Mouse (Mus musculus): Measurements from ENCODE around the gene Pipox. TPM values are rescaled to one million over a fixed set of nuclear protein-coding genes. Genes with fewer than 3 reads are reported as not detected.

The Pipox gene
- polyA plus RNA-seq, 1 experiment from 2014 or later = 0.91 TPM

- no peak overlapping the region for H3K4me2 ChIP-seq
- H3K9ac ChIP-seq = no peak overlapping the region
- no peak for ATAC-seq (ENCODE audit: insufficient number of reproducible peaks, low FRiP score, low TSS enrichment, low read depth)
- peaks cover 8% of the 10 kb centered on the region; the same call in 1 of the 2 replicates for H3K27me3 ChIP-seq
- WGBS = 62% methylated on average over 2 of the region's 2 CpGs
- H3K27ac ChIP-seq = no peak overlapping the region
- H3K4me1 ChIP-seq = peaks cover 27% of the 10 kb centered on the region
- H3K36me3 ChIP-seq = no peaks in the 10 kb centered on the region
- H3K4me3 ChIP-seq = no peak overlapping the region
- no peaks in the 10 kb centered on the region for H3K9me3 ChIP-seq
Observed at GRCm38 (mm10) chr11:77890648-77891258, 3.1 kb downstream of the Pipox start.

- Histone ChIP-seq H3K4me1 (peaks cover 37% of the 10 kb centered on the region), H3K27me3 (peaks cover 4% of the 10 kb centered on the region; the same call in 1 of the 2 replicates)
- WGBS = 15% methylated on average over 1 of the region's 2 CpGs
Observed at GRCm38 (mm10) chr11:77889484-77889883, 4.4 kb downstream of the Pipox start.

GRCm38 (mm10) chr11:77888846-77889245 is 5.0 kb downstream of the Pipox start:
- Histone ChIP-seq H3K27me3 (peaks cover 4% of the 10 kb centered on the region; the same call in 1 of the 2 replicates), H3K27ac (no peak overlapping the region), H3K9me3 (no peaks in the 10 kb centered on the region), H3K4me2 (no peak overlapping the region), H3K9ac (no peak overlapping the region), H3K4me3 (no peak overlapping the region), H3K4me1 (peaks cover 31% of the 10 kb centered on the region), H3K36me3 (no peaks in the 10 kb centered on the region)
- ATAC-seq (ENCODE audit: insufficient number of reproducible peaks, low FRiP score, low TSS enrichment, low read depth) = no peak
- WGBS = 87% methylated on average over 5 of the region's 5 CpGs

More at GRCm38 (mm10) chr11:77889484-77889883, 4.4 kb downstream of the Pipox start:
- Histone ChIP-seq H3K9me3 (no peaks in the 10 kb centered on the region), H3K9ac (no peak overlapping the region), H3K4me3 (no peak overlapping the region), H3K36me3 (no peaks in the 10 kb centered on the region), H3K27ac (no peak overlapping the region), H3K4me2 (no peak overlapping the region)
- no peak for ATAC-seq (ENCODE audit: insufficient number of reproducible peaks, low FRiP score, low TSS enrichment, low read depth)

GRCm38 (mm10) chr11:77887373-77887960 is 6.4 kb downstream of the Pipox start:
- WGBS = 30% methylated on average over 17 of the region's 17 CpGs
- Histone ChIP-seq H3K9me3 (no peaks in the 10 kb centered on the region), H3K4me1 (peaks cover 24% of the 10 kb centered on the region), H3K9ac (no peak overlapping the region), H3K27ac (no peak overlapping the region), H3K36me3 (no peaks in the 10 kb centered on the region), H3K27me3 (peaks cover 4% of the 10 kb centered on the region; the same call in 1 of the 2 replicates), H3K4me2 (no peak overlapping the region), H3K4me3 (no peak overlapping the region)
- peak; percentile 46; the same call in 1 of the 2 replicates for ATAC-seq (ENCODE audit: insufficient number of reproducible peaks, low FRiP score, low TSS enrichment, low read depth)

- H3K4me1 ChIP-seq = peaks cover 24% of the 10 kb centered on the region
- H3K9me3 ChIP-seq = no peaks in the 10 kb centered on the region
- no peaks in the 10 kb centered on the region for H3K36me3 ChIP-seq
- no peak for ATAC-seq (ENCODE audit: insufficient number of reproducible peaks, low FRiP score, low TSS enrichment, low read depth)
- H3K27ac ChIP-seq = no peak overlapping the region
- WGBS = 59% methylated on average over 8 of the region's 8 CpGs
- peaks cover 4% of the 10 kb centered on the region; the same call in 1 of the 2 replicates for H3K27me3 ChIP-seq
- H3K9ac ChIP-seq = no peak overlapping the region
- H3K4me3 ChIP-seq = no peak overlapping the region
- H3K4me2 ChIP-seq = no peak overlapping the region
Observed at GRCm38 (mm10) chr11:77885246-77885575, 8.7 kb downstream of the Pipox start.

GRCm38 (mm10) chr11:77884524-77885245 is 9.2 kb downstream of the Pipox start:
- Histone ChIP-seq H3K4me1 (peaks cover 24% of the 10 kb centered on the region), H3K9me3 (no peaks in the 10 kb centered on the region), H3K36me3 (no peaks in the 10 kb centered on the region), H3K27me3 (peaks cover 4% of the 10 kb centered on the region; the same call in 1 of the 2 replicates), H3K9ac (no peak overlapping the region), H3K4me3 (no peak overlapping the region), H3K4me2 (no peak overlapping the region), H3K27ac (no peak overlapping the region)
- ATAC-seq (ENCODE audit: insufficient number of reproducible peaks, low FRiP score, low TSS enrichment, low read depth) = no peak
- 45% methylated on average over 10 of the region's 10 CpGs for WGBS

- Histone ChIP-seq H3K4me1 (peaks cover 26% of the 10 kb centered on the region), H3K9me3 (no peaks in the 10 kb centered on the region), H3K4me2 (no peak overlapping the region), H3K36me3 (no peaks in the 10 kb centered on the region), H3K27ac (no peak overlapping the region), H3K27me3 (no peaks in the 10 kb centered on the region), H3K9ac (no peak overlapping the region), H3K4me3 (no peak overlapping the region)
- 52% methylated on average over 11 of the region's 11 CpGs for WGBS
- ATAC-seq (ENCODE audit: insufficient number of reproducible peaks, low FRiP score, low TSS enrichment, low read depth) = no peak
Observed at GRCm38 (mm10) chr11:77876760-77877148, 17.1 kb downstream of the Pipox start.

GRCm38 (mm10) chr11:77875847-77876759 is 17.8 kb downstream of the Pipox start:
- no peak overlapping the region for H3K4me3 ChIP-seq
- 59% methylated on average over 26 of the region's 26 CpGs for WGBS
- H3K9ac ChIP-seq = no peak overlapping the region
- peak overlapping the region; percentile 47; the same call in 1 of the 2 replicates for H3K27ac ChIP-seq
- H3K9me3 ChIP-seq = no peaks in the 10 kb centered on the region
- no peaks in the 10 kb centered on the region for H3K36me3 ChIP-seq
- H3K4me2 ChIP-seq = no peak overlapping the region
- ATAC-seq (ENCODE audit: insufficient number of reproducible peaks, low FRiP score, low TSS enrichment, low read depth) = no peak
- H3K27me3 ChIP-seq = no peaks in the 10 kb centered on the region
- H3K4me1 ChIP-seq = peaks cover 31% of the 10 kb centered on the region

GRCm38 (mm10) chr11:77875269-77875668 is 18.6 kb downstream of the Pipox start:
- Histone ChIP-seq H3K27ac (no peak overlapping the region), H3K36me3 (no peaks in the 10 kb centered on the region), H3K4me1 (peaks cover 31% of the 10 kb centered on the region), H3K4me3 (no peak overlapping the region), H3K27me3 (no peaks in the 10 kb centered on the region), H3K9ac (no peak overlapping the region), H3K4me2 (no peak overlapping the region), H3K9me3 (no peaks in the 10 kb centered on the region)
- no peak for ATAC-seq (ENCODE audit: insufficient number of reproducible peaks, low FRiP score, low TSS enrichment, low read depth)
- WGBS = 60% methylated on average over 5 of the region's 5 CpGs

GRCm38 (mm10) chr11:77874685-77875231 is 19.1 kb downstream of the Pipox start:
- 47% methylated on average over 6 of the region's 6 CpGs for WGBS
- Histone ChIP-seq H3K27ac (no peak overlapping the region), H3K9ac (no peak overlapping the region), H3K4me3 (no peak overlapping the region), H3K4me1 (peaks cover 31% of the 10 kb centered on the region), H3K4me2 (no peak overlapping the region), H3K9me3 (no peaks in the 10 kb centered on the region), H3K36me3 (no peaks in the 10 kb centered on the region), H3K27me3 (no peaks in the 10 kb centered on the region)
- no peak for ATAC-seq (ENCODE audit: insufficient number of reproducible peaks, low FRiP score, low TSS enrichment, low read depth)

- no peaks in the 10 kb centered on the region for H3K27me3 ChIP-seq
- ATAC-seq (ENCODE audit: insufficient number of reproducible peaks, low FRiP score, low TSS enrichment, low read depth) = no peak
- no peak overlapping the region for H3K27ac ChIP-seq
- H3K9ac ChIP-seq = no peak overlapping the region
- no peaks in the 10 kb centered on the region for H3K36me3 ChIP-seq
- H3K4me2 ChIP-seq = no peak overlapping the region
- H3K4me3 ChIP-seq = no peak overlapping the region
- H3K4me1 ChIP-seq = peaks cover 37% of the 10 kb centered on the region
- H3K9me3 ChIP-seq = no peaks in the 10 kb centered on the region
- WGBS = 44% methylated on average over 3 of the region's 3 CpGs
Observed at GRCm38 (mm10) chr11:77873116-77873515, 20.8 kb downstream of the Pipox start.

All from limb, embryonic 15.5 days (tissue).